Mouse (Mus musculus): Measurements from ENCODE around the gene Fzr1. TPM values are rescaled to one million over a fixed set of nuclear protein-coding genes. Genes with fewer than 3 reads are reported as not detected.

The Fzr1 gene
- polyA plus RNA-seq, 1 experiment: 75.8 TPM

DNA sequence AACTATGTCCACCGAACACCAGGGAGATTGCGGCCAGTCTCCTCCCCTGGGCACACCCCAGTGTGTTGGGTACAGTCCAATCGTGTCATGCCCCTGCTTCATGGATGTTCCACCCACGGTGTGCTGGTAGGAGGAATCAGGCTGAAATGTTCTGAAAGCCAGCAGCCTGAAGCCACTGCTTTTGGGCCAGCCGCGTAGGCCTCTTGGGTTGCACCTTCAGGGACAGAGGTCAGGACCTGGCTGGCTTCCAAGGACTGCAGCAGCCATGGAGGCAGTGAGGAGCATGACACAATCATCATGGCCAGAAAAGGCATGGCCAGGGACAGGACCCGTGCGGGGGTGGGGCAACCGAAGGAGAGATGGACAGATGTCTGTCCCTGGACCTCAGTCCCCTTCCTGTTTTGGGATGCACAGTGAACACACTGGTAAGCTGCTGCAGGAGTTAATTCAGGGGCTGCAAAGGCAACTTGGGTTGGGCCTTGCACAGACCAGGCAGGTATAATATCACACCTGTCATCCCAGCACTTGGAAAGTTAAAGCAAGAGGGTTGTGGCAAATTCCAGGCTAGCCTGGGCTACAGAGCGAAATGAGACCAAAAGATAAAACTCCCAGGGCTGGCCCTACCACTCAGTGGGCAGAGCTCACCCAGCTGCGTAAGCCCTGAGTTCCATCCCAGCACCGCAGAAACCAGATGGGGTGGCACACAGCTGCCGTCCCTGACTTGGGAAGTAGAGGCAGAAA lies 59.6 kb downstream of the Fzr1 start:
- Histone ChIP-seq H3K27ac (ENCODE audit: insufficient read depth, low read length) (no peak overlapping the region), H3K4me1 (ENCODE audit: control insufficient read depth, insufficient read depth, low read length) (peaks cover 17% of the 10 kb centered on the region; the same call in 1 of the 2 replicates), H3K4me3 (replicated peaks; ENCODE audit: insufficient read depth, low read depth, low read length) (no peak overlapping the region), H3K27me3 (ENCODE audit: control insufficient read depth, insufficient read depth, low read length) (no peaks in the 10 kb centered on the region)
- DNase-seq: peak in 1 of 2 experiments; percentile 50
- TF ChIP-seq POLR2A (IDR thresholded peaks at IDR 0.05; ENCODE audit: borderline replicate concordance, insufficient read depth, low read length) (no peak), CTCF (IDR thresholded peaks at IDR 0.05; ENCODE audit: borderline replicate concordance, insufficient read depth, low read depth, low read length) (no peak)
- 57% methylated on average over 13 of the region's 13 CpGs for WGBS

DNA sequence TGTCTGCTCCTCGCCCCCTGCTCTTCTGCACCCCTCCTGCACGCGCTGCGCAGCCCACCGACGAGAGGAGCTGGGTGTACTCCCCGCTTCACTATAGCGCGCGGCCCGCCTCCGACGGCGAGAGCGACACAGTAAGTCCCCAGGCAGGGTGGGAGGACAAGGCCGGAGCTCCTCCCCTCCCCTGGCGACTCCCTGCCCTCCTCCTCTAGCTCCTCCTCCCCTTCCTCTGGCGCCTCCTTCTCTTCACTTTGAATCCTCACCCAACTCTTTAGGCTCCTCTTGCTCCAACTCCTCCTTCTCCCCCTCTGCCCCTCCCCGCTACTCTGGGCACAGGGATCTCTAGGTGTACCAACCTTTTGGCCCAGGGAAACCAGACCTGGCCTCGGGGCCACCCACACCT lies 61.0 kb downstream of the Fzr1 start:
- H3K4me1 ChIP-seq (ENCODE audit: control insufficient read depth, insufficient read depth, low read length): peaks cover 17% of the 10 kb centered on the region; the same call in 1 of the 2 replicates
- H3K27me3 ChIP-seq (ENCODE audit: control insufficient read depth, insufficient read depth, low read length): no peaks in the 10 kb centered on the region
- 32% methylated on average over 20 of the region's 20 CpGs for WGBS
- H3K27ac ChIP-seq (ENCODE audit: insufficient read depth, low read length): no peak overlapping the region
- no peak overlapping the region for H3K4me3 ChIP-seq (replicated peaks; ENCODE audit: insufficient read depth, low read depth, low read length)
- DNase-seq: peak in 1 of 2 experiments; percentile 38
- TF ChIP-seq CTCF (IDR thresholded peaks at IDR 0.05; ENCODE audit: borderline replicate concordance, insufficient read depth, low read depth, low read length): no peak
- no peak for TF ChIP-seq POLR2A (IDR thresholded peaks at IDR 0.05; ENCODE audit: borderline replicate concordance, insufficient read depth, low read length)

- Histone ChIP-seq H3K27ac (ENCODE audit: insufficient read depth, low read length) (no peak overlapping the region), H3K4me1 (ENCODE audit: control insufficient read depth, insufficient read depth, low read length) (peaks cover 17% of the 10 kb centered on the region; the same call in 1 of the 2 replicates), H3K4me3 (replicated peaks; ENCODE audit: insufficient read depth, low read depth, low read length) (no peak overlapping the region), H3K27me3 (ENCODE audit: control insufficient read depth, insufficient read depth, low read length) (no peaks in the 10 kb centered on the region)
- 40% methylated on average over 16 of the region's 16 CpGs for WGBS
- peak; percentile 44 to 58 for DNase-seq
- TF ChIP-seq POLR2A (IDR thresholded peaks at IDR 0.05; ENCODE audit: borderline replicate concordance, insufficient read depth, low read length): no peak
- TF ChIP-seq CTCF (IDR thresholded peaks at IDR 0.05; ENCODE audit: borderline replicate concordance, insufficient read depth, low read depth, low read length): peak; percentile 54; the same call in 1 of the 2 replicates
Observed at GRCm38 (mm10) chr10:81316338-81317060, 61.8 kb downstream of the Fzr1 start.

Other genes starting within 250 kb of the Fzr1 start
- gene Zbtb7a, start 243.3 kb downstream of the Fzr1 start, polyA plus RNA-seq (2012; rRNA removed): 61.6 and 62.9 TPM in 2 replicates
- 34.8 and 36.0 TPM in 2 replicates for gene Pias4, start 210.6 kb downstream of the Fzr1 start, polyA plus RNA-seq (2012; rRNA removed)
- 1,163 and 1,164 TPM in 2 replicates for gene Eef2, start 201.9 kb downstream of the Fzr1 start, polyA plus RNA-seq (2012; rRNA removed)
- gene Dapk3, start 195.5 kb downstream of the Fzr1 start, polyA plus RNA-seq (2012; rRNA removed): 70.7 and 73.0 TPM in 2 replicates
- not detected in 2 replicates for gene 4930442H23Rik, start 194.7 kb downstream of the Fzr1 start, polyA plus RNA-seq (2012; rRNA removed)
- gene Nmrk2, start 176.5 kb downstream of the Fzr1 start, polyA plus RNA-seq (2012; rRNA removed): 0.16 and 0.33 TPM in 2 replicates
- 115 and 122 TPM in 2 replicates for gene Atcay, start 147.7 kb downstream of the Fzr1 start, polyA plus RNA-seq (2012; rRNA removed)
- gene Zfr2, start 145.4 kb downstream of the Fzr1 start, polyA plus RNA-seq (2012; rRNA removed): 77.6 and 79.6 TPM in 2 replicates
- gene Matk, start 125.6 kb downstream of the Fzr1 start, polyA plus RNA-seq (2012; rRNA removed): 124 and 141 TPM in 2 replicates
- 81.4 and 84.9 TPM in 2 replicates for gene Mrpl54, start 111.6 kb downstream of the Fzr1 start, polyA plus RNA-seq (2012; rRNA removed)
- 61.8 and 63.9 TPM in 2 replicates for gene Apba3, start 111.6 kb downstream of the Fzr1 start, polyA plus RNA-seq (2012; rRNA removed)
- gene Tjp3, start 86.9 kb downstream of the Fzr1 start, polyA plus RNA-seq (2012; rRNA removed): 0.51 and 1.2 TPM in 2 replicates
- gene Pip5k1c, start 85.6 kb downstream of the Fzr1 start, polyA plus RNA-seq (2012; rRNA removed): 288 and 314 TPM in 2 replicates
- 36.3 and 36.9 TPM in 2 replicates for gene Cactin, start 57.4 kb downstream of the Fzr1 start, polyA plus RNA-seq (2012; rRNA removed)
- 2.2 and 3.2 TPM in 2 replicates for gene Tbxa2r, start 49.8 kb downstream of the Fzr1 start, polyA plus RNA-seq (2012; rRNA removed)
- 0.97 and 1.0 TPM in 2 replicates for gene Gipc3, start 35.2 kb downstream of the Fzr1 start, polyA plus RNA-seq (2012; rRNA removed)
- gene Hmg20b, start 28.0 kb downstream of the Fzr1 start, polyA plus RNA-seq (2012; rRNA removed): 42.7 and 43.4 TPM in 2 replicates
- 34.8 and 35.0 TPM in 2 replicates for gene Mfsd12, start 21.0 kb downstream of the Fzr1 start, polyA plus RNA-seq (2012; rRNA removed)
- gene 4930404N11Rik, start 12.7 kb downstream of the Fzr1 start, polyA plus RNA-seq (2012; rRNA removed): 0.24 and 0.36 TPM in 2 replicates
- 87.7 and 93.1 TPM in 2 replicates for gene Dohh, start 5.9 kb upstream of the Fzr1 start, polyA plus RNA-seq (2012; rRNA removed)
- 10.2 and 10.8 TPM in 2 replicates for gene Gm48551, start 6.0 kb upstream of the Fzr1 start, polyA plus RNA-seq (2012; rRNA removed)
- 10.7 and 13.8 TPM in 2 replicates for gene Gm48552, start 10.5 kb upstream of the Fzr1 start, polyA plus RNA-seq (2012; rRNA removed)
- gene Smim24, start 14.5 kb upstream of the Fzr1 start, polyA plus RNA-seq (2012; rRNA removed): 1.2 and 1.7 TPM in 2 replicates
- 103 and 108 TPM in 2 replicates for gene Nfic, start 77.1 kb upstream of the Fzr1 start, polyA plus RNA-seq (2012; rRNA removed)
- gene Celf5, start 104.2 kb upstream of the Fzr1 start, polyA plus RNA-seq (2012; rRNA removed): 57.3 and 60.6 TPM in 2 replicates
- gene Ncln, start 117.9 kb upstream of the Fzr1 start, polyA plus RNA-seq (2012; rRNA removed): 112 and 116 TPM in 2 replicates
- gene S1pr4, start 121.6 kb upstream of the Fzr1 start, polyA plus RNA-seq (2012; rRNA removed): 0.67 and 1.1 TPM in 2 replicates
- gene Gna15, start 145.7 kb upstream of the Fzr1 start, polyA plus RNA-seq (2012; rRNA removed): 1.3 and 1.4 TPM in 2 replicates
- 105 and 107 TPM in 2 replicates for gene Gna11, start 166.7 kb upstream of the Fzr1 start, polyA plus RNA-seq (2012; rRNA removed)
- 1,117 and 1,168 TPM in 2 replicates for gene Aes, start 181.0 kb upstream of the Fzr1 start, polyA plus RNA-seq (2012; rRNA removed)
- 282 and 321 TPM in 2 replicates for gene Tle2, start 196.0 kb upstream of the Fzr1 start, polyA plus RNA-seq (2012; rRNA removed)
- gene Tle6, start 222.6 kb upstream of the Fzr1 start, polyA plus RNA-seq (2012; rRNA removed): 8.7 and 9.6 TPM in 2 replicates
- gene BC025920, start 227.8 kb upstream of the Fzr1 start, polyA plus RNA-seq (2012; rRNA removed): 3.6 and 3.7 TPM in 2 replicates
- gene Sirt6, start 249.3 kb upstream of the Fzr1 start, polyA plus RNA-seq (2012; rRNA removed): 35.4 and 38.5 TPM in 2 replicates

All from cerebellum, adult 2 months (tissue).